Mouse (Mus musculus) CH12.LX (cell line): Measurements from ENCODE around the gene Alkal2. TPM values are rescaled to one million over a fixed set of nuclear protein-coding genes. Genes with fewer than 3 reads are reported as not detected.

Experiments
- DNase-seq: peaks from one replicate; pipeline ENCODE4 v3.0.0-alpha.2; 2013; ENCODE audit errors: extremely low read depth
- H3K27ac ChIP-seq: 2 replicates; pipeline ENCODE4 v1.5.1; 2012; ENCODE audit warnings: low read depth, mild to moderate bottlenecking, control low read depth, moderate library complexity; ENCODE audit not compliant: insufficient read depth
- H3K27me3 ChIP-seq: replicated peaks from 2 replicates; pipeline ENCODE3; 2012; ENCODE audit warnings: inconsistent platforms
- H3K36me3 ChIP-seq, 2 experiments: replicated peaks in 1 of 2; 2 replicates each; pipeline versions ENCODE3 to v1.6.1; 2012; ENCODE audit warnings: inconsistent platforms in 1 of 2, low read length in 1 of 2, mild to moderate bottlenecking in 1 of 2, mixed read lengths in 1 of 2, moderate library complexity in 1 of 2; ENCODE audit not compliant: control insufficient read depth in 1 of 2, insufficient read depth in 1 of 2
- H3K4me1 ChIP-seq, 2 experiments: 2 replicates each; pipeline ENCODE4 v1.6.1; 2012; ENCODE audit warnings: inconsistent platforms in 1 of 2, moderate library complexity in 1 of 2; ENCODE audit not compliant: insufficient read depth in 2 of 2, control insufficient read depth in 1 of 2
- H3K4me2 ChIP-seq: 2 replicates; pipeline ENCODE4 v1.6.1; 2012; ENCODE audit warnings: low read depth, mild to moderate bottlenecking, control low read depth; ENCODE audit not compliant: poor library complexity, insufficient read depth, severe bottlenecking
- H3K4me3 ChIP-seq, 3 experiments: fragments of 150-350 bp in 1 of 3; sonication (generic) in 1 of 3; replicated peaks in 1 of 3; 2 replicates each; pipeline versions ENCODE3 to v1.5.1; 2011 to 2012; ENCODE audit warnings: low read depth in 2 of 3, low read length in 2 of 3, mild to moderate bottlenecking in 2 of 3, moderate library complexity in 2 of 3, control low read depth in 1 of 3, improper control_type of control experiment in 1 of 3, inconsistent platforms in 1 of 3, mixed read lengths in 1 of 3; ENCODE audit not compliant: poor library complexity in 1 of 3
- H3K79me2 ChIP-seq: replicated peaks from 2 replicates; pipeline ENCODE4 v1.6.1; 2012; ENCODE audit warnings: mild to moderate bottlenecking, moderate library complexity; ENCODE audit not compliant: control insufficient read depth, poor library complexity, insufficient read depth, severe bottlenecking; ENCODE audit errors: extremely low read depth
- H3K9ac ChIP-seq: 2 replicates; pipeline ENCODE4 v1.6.1; 2012; ENCODE audit warnings: low read depth, mild to moderate bottlenecking, control low read depth, moderate library complexity; ENCODE audit not compliant: insufficient read depth
- H3K9me3 ChIP-seq: replicated peaks from 2 replicates; pipeline ENCODE3; 2012; ENCODE audit warnings: low read length, inconsistent platforms, mixed read lengths
- BHLHE40 ChIP-seq: IDR thresholded peaks from 2 replicates; pipeline ENCODE4 v1.6.1; 2011; ENCODE audit warnings: mild to moderate bottlenecking, low read depth, low read length, improper control_type of control experiment
- CHD1 ChIP-seq: IDR thresholded peaks from 2 replicates; pipeline ENCODE4 v1.6.1; 2012; ENCODE audit warnings: low read depth, low read length, improper control_type of control experiment, inconsistent platforms
- CTCF ChIP-seq, 2 experiments: IDR thresholded peaks in 1 of 2; conservative IDR thresholded peaks in 1 of 2; 2 replicates each; pipeline ENCODE4 v1.5.1; 2011 to 2012; ENCODE audit warnings: low read depth in 2 of 2, low read length in 2 of 2, improper control_type of control experiment in 1 of 2, inconsistent platforms in 1 of 2, mild to moderate bottlenecking in 1 of 2, moderate library complexity in 1 of 2
- EP300 ChIP-seq: IDR thresholded peaks from 2 replicates; pipeline ENCODE4 v1.6.1; 2011; ENCODE audit warnings: low read length, improper control_type of control experiment
- ETS1 ChIP-seq: conservative IDR thresholded peaks from 2 replicates; pipeline ENCODE4 v1.6.1; 2012; ENCODE audit warnings: low read depth, mild to moderate bottlenecking, inconsistent platforms, low read length, improper control_type of control experiment, moderate library complexity
- GABPA ChIP-seq: IDR thresholded peaks from 2 replicates; pipeline ENCODE4 v1.6.1; 2012; ENCODE audit warnings: low read depth, low read length, improper control_type of control experiment, inconsistent platforms; ENCODE audit not compliant: insufficient replicate concordance
- HCFC1 ChIP-seq: IDR thresholded peaks from 2 replicates; pipeline ENCODE4 v1.6.1; 2012; ENCODE audit warnings: low read depth, mild to moderate bottlenecking, inconsistent platforms, low read length, improper control_type of control experiment
- IRF4 ChIP-seq: IDR thresholded peaks from 2 replicates; pipeline ENCODE4 v1.6.1; 2014; ENCODE audit warnings: low read depth, mild to moderate bottlenecking, inconsistent platforms, low read length, improper control_type of control experiment
- JUND ChIP-seq: conservative IDR thresholded peaks from 2 replicates; pipeline ENCODE4 v1.6.1; 2011; ENCODE audit warnings: low read depth, low read length, improper control_type of control experiment
- MEF2A ChIP-seq: IDR thresholded peaks from 2 replicates; pipeline ENCODE4 v1.6.1; 2014; ENCODE audit warnings: low read depth, mild to moderate bottlenecking, inconsistent platforms, low read length, improper control_type of control experiment, borderline replicate concordance
- MYC ChIP-seq: IDR thresholded peaks from 2 replicates; pipeline ENCODE4 v1.6.1; 2011; ENCODE audit warnings: low read depth, mild to moderate bottlenecking, improper control_type of control experiment, low read length
- NRF1 ChIP-seq: IDR thresholded peaks from 2 replicates; pipeline ENCODE4 v1.6.1; 2014; ENCODE audit warnings: low read depth, mild to moderate bottlenecking, inconsistent platforms, low read length, improper control_type of control experiment, moderate library complexity
- POLR2A ChIP-seq: IDR thresholded peaks from 2 replicates; pipeline ENCODE4 v1.6.1; 2011; ENCODE audit warnings: low read depth, mild to moderate bottlenecking, improper control_type of control experiment, low read length
- POLR2AphosphoS2 ChIP-seq: IDR thresholded peaks from 2 replicates; pipeline ENCODE4 v1.6.1; 2011; ENCODE audit warnings: low read depth, low read length, improper control_type of control experiment
- RAD21 ChIP-seq: IDR thresholded peaks from 2 replicates; pipeline ENCODE4 v1.6.1; 2011; ENCODE audit warnings: low read depth, mild to moderate bottlenecking, low read length, improper control_type of control experiment, moderate library complexity
- SMC3 ChIP-seq: IDR thresholded peaks from 2 replicates; pipeline ENCODE4 v1.6.1; 2011; ENCODE audit warnings: low read depth, low read length, improper control_type of control experiment
- TBP ChIP-seq: conservative IDR thresholded peaks from 2 replicates; pipeline ENCODE4 v1.6.1; 2011; ENCODE audit warnings: low read depth, low read length, improper control_type of control experiment
- UBTF ChIP-seq: IDR thresholded peaks from 2 replicates; pipeline ENCODE4 v1.6.1; 2012; ENCODE audit warnings: low read depth, mild to moderate bottlenecking, inconsistent platforms, low read length, improper control_type of control experiment, moderate library complexity
- USF1 ChIP-seq: IDR thresholded peaks from 2 replicates; pipeline ENCODE4 v1.6.1; 2014; ENCODE audit warnings: low read depth, mild to moderate bottlenecking, inconsistent platforms, low read length, improper control_type of control experiment
- USF2 ChIP-seq: conservative IDR thresholded peaks from 2 replicates; pipeline ENCODE4 v1.6.1; 2011; ENCODE audit warnings: low read depth, low read length, improper control_type of control experiment
- ZMIZ1 ChIP-seq: IDR thresholded peaks from 2 replicates; pipeline ENCODE4 v1.6.1; 2012; ENCODE audit warnings: low read depth, mild to moderate bottlenecking, inconsistent platforms, low read length, improper control_type of control experiment
- dilution Hi-C: fragments of 300-500 bp; cut with MboI; formaldehyde crosslinking; loops from 2 replicates; pipeline ENCODE4 v1.14.3; 2020; ENCODE audit warnings: low sequenced_read_pairs; ENCODE audit not compliant: extremely low pct_unique_long_range_greater_than_20kb, extremely low pct_ligation_motif_present
- in situ Hi-C: fragments of 300-500 bp; cut with MboI; formaldehyde crosslinking; loops from 3 replicates; pipeline ENCODE4 v1.14.3; 2019; ENCODE audit warnings: low sequenced_read_pairs, low pct_ligation_motif_present, low pct_unique_long_range_greater_than_20kb, mixed read lengths
- polyA plus RNA-seq: library from polyadenylated mRNA; unstranded; fragments of >175 nt; gene quantifications from 2 replicates; pipeline ENCODE4 v1.2.1, GENCODE M21; 2012; ENCODE audit warnings: low read depth; ENCODE audit not compliant: insufficient read length
- total RNA-seq, 2 experiments: library from RNA; depleted of rRNA; stranded (reverse); fragments of 300-350 nt in 1 of 2; fragments of >200 nt in 1 of 2; gene quantifications; 2 replicates each; pipeline ENCODE4 v1.2.3; 2012 to 2014

The Alkal2 gene
- total and polyA plus RNA-seq, 3 experiments, result not detected

- no peaks in the 10 kb centered on the region for H3K79me2 ChIP-seq
- no peaks in the 10 kb centered on the region for H3K4me1 ChIP-seq
- no peak overlapping the region for H3K27ac ChIP-seq
- no peaks in the 10 kb centered on the region for H3K9me3 ChIP-seq
- H3K27me3 ChIP-seq, result no peaks in the 10 kb centered on the region
- H3K36me3 ChIP-seq, result peaks cover 0 to 4% of the 10 kb centered on the region in 2 experiments
- dilution Hi-C loops, result no loop called here
- H3K4me3 ChIP-seq, result no peak overlapping the region
- DNase-seq, result no peak
- no peak overlapping the region for H3K4me2 ChIP-seq
- TF ChIP-seq TBP, result no peak
- TF ChIP-seq IRF4, result no peak
- no peak for TF ChIP-seq POLR2A
- TF ChIP-seq NRF1, result no peak
- no peak for TF ChIP-seq UBTF
- TF ChIP-seq POLR2AphosphoS2, result no peak
- no peak for TF ChIP-seq JUND
- no peak for TF ChIP-seq MYC
- no peak for TF ChIP-seq USF2
- TF ChIP-seq HCFC1, result no peak
- no peak for TF ChIP-seq SMC3
- no peak for TF ChIP-seq ETS1
- no peak for TF ChIP-seq GABPA
- no peak for TF ChIP-seq BHLHE40
- TF ChIP-seq CHD1, result no peak
- no peak for TF ChIP-seq ZMIZ1
- no peak for TF ChIP-seq MEF2A
- no peak for TF ChIP-seq USF1
- no peak for TF ChIP-seq EP300
- no peak overlapping the region for H3K9ac ChIP-seq
- in situ Hi-C loops, result no loop called here
Measured at GRCm38 (mm10) chr12:30888003-30888402, 3.9 kb downstream of the Alkal2 start.

DNA sequence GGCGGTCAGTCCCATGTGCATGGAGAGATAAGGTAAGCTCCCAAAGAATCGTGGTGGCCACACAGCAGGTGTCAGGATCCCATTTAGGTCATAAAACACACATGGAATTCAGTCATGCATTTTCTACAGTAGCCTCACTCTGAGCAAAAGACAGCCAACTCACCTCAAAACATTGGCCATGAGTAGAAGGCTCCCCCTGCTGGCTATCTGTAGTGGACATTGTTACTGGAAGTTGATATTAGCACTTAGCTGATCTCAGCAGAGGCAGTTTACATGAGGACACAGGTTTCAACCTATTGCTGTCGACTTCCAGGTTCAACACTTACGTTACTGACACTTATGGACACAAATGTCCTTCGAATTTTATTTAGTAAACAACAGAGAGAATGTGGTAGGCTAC lies 5.9 kb downstream of the Alkal2 start:
- Histone ChIP-seq H3K36me3 (peaks cover 3 to 15% of the 10 kb centered on the region in 2 experiments), H3K27me3 (no peaks in the 10 kb centered on the region), H3K4me3 (no peak overlapping the region), H3K79me2 (no peaks in the 10 kb centered on the region), H3K9me3 (no peaks in the 10 kb centered on the region), H3K4me1 (no peaks in the 10 kb centered on the region), H3K9ac (no peak overlapping the region), H3K27ac (no peak overlapping the region), H3K4me2 (no peak overlapping the region)
- peak; percentile 49 for DNase-seq
- no peak for TF ChIP-seq MYC
- no peak for TF ChIP-seq ZMIZ1
- peak; percentile 74 for TF ChIP-seq RAD21
- no peak for TF ChIP-seq USF1
- TF ChIP-seq SMC3, result peak; percentile 82
- peak; percentile 47 to 77 for TF ChIP-seq CTCF (conservative IDR thresholded peaks at IDR 0.05 in 1 of 2, IDR thresholded peaks at IDR 0.05 in 1 of 2; ENCODE audit: low read depth in 2 of 2, low read length in 2 of 2)
- dilution Hi-C loops, result no loop called here
- in situ Hi-C loops, result no loop called here
